Mouse (Mus musculus): ENCODE results near the gene Rbm20. TPM values are rescaled to one million over a fixed set of nuclear protein-coding genes. Genes with fewer than 3 reads are reported as not detected.

Gene Rbm20
- polyA plus RNA-seq, 1 experiment = not detected

GRCm38 (mm10) chr19:53833745-53834369 lies 156.8 kb downstream of the Rbm20 start:
- Histone ChIP-seq H3K4me3 (ENCODE audit: insufficient read depth, low read length) (no peak overlapping the region), H3K4me1 (ENCODE audit: control insufficient read depth, insufficient read depth, low read length) (no peaks in the 10 kb centered on the region), H3K27ac (ENCODE audit: insufficient read depth, low read depth, low read length) (no peak overlapping the region)
- TF ChIP-seq CTCF (IDR thresholded peaks at IDR 0.05; ENCODE audit: low read depth, low read length) (no peak), POLR2A (IDR thresholded peaks at IDR 0.05; ENCODE audit: borderline replicate concordance, low read depth, low read length) (no peak)

- Histone ChIP-seq H3K27ac (ENCODE audit: insufficient read depth, low read depth, low read length) (no peak overlapping the region), H3K4me3 (ENCODE audit: insufficient read depth, low read length) (no peak overlapping the region), H3K4me1 (ENCODE audit: control insufficient read depth, insufficient read depth, low read length) (no peaks in the 10 kb centered on the region)
- TF ChIP-seq CTCF (IDR thresholded peaks at IDR 0.05; ENCODE audit: low read depth, low read length) (no peak), POLR2A (IDR thresholded peaks at IDR 0.05; ENCODE audit: borderline replicate concordance, low read depth, low read length) (no peak)
Measured at GRCm38 (mm10) chr19:53836569-53837454, 159.7 kb downstream of the Rbm20 start.

- no peak for TF ChIP-seq POLR2A (IDR thresholded peaks at IDR 0.05; ENCODE audit: borderline replicate concordance, low read depth, low read length)
- no peak for TF ChIP-seq CTCF (IDR thresholded peaks at IDR 0.05; ENCODE audit: low read depth, low read length)
- Histone ChIP-seq H3K4me3 (ENCODE audit: insufficient read depth, low read length) (no peak overlapping the region), H3K27ac (ENCODE audit: insufficient read depth, low read depth, low read length) (no peak overlapping the region), H3K4me1 (ENCODE audit: control insufficient read depth, insufficient read depth, low read length) (no peaks in the 10 kb centered on the region)
Measured at GRCm38 (mm10) chr19:53838850-53839249, 161.7 kb downstream of the Rbm20 start.

GRCm38 (mm10) chr19:53839837-53840236 lies 162.7 kb downstream of the Rbm20 start:
- H3K27ac ChIP-seq (ENCODE audit: insufficient read depth, low read depth, low read length) = no peak overlapping the region
- H3K4me3 ChIP-seq (ENCODE audit: insufficient read depth, low read length) = no peak overlapping the region
- H3K4me1 ChIP-seq (ENCODE audit: control insufficient read depth, insufficient read depth, low read length) = no peaks in the 10 kb centered on the region
- TF ChIP-seq POLR2A (IDR thresholded peaks at IDR 0.05; ENCODE audit: borderline replicate concordance, low read depth, low read length) = no peak
- TF ChIP-seq CTCF (IDR thresholded peaks at IDR 0.05; ENCODE audit: low read depth, low read length) = no peak

GRCm38 (mm10) chr19:53841915-53842314 lies 164.8 kb downstream of the Rbm20 start:
- no peaks in the 10 kb centered on the region for H3K4me1 ChIP-seq (ENCODE audit: control insufficient read depth, insufficient read depth, low read length)
- TF ChIP-seq CTCF (IDR thresholded peaks at IDR 0.05; ENCODE audit: low read depth, low read length) = no peak
- no peak for TF ChIP-seq POLR2A (IDR thresholded peaks at IDR 0.05; ENCODE audit: borderline replicate concordance, low read depth, low read length)
- no peak overlapping the region for H3K4me3 ChIP-seq (ENCODE audit: insufficient read depth, low read length)
- no peak overlapping the region for H3K27ac ChIP-seq (ENCODE audit: insufficient read depth, low read depth, low read length)

GRCm38 (mm10) chr19:53843972-53844371 lies 166.9 kb downstream of the Rbm20 start:
- H3K4me3 ChIP-seq (ENCODE audit: insufficient read depth, low read length) = no peak overlapping the region
- no peaks in the 10 kb centered on the region for H3K4me1 ChIP-seq (ENCODE audit: control insufficient read depth, insufficient read depth, low read length)
- no peak overlapping the region for H3K27ac ChIP-seq (ENCODE audit: insufficient read depth, low read depth, low read length)
- no peak for TF ChIP-seq CTCF (IDR thresholded peaks at IDR 0.05; ENCODE audit: low read depth, low read length)
- no peak for TF ChIP-seq POLR2A (IDR thresholded peaks at IDR 0.05; ENCODE audit: borderline replicate concordance, low read depth, low read length)

GRCm38 (mm10) chr19:53848272-53848995 lies 171.3 kb downstream of the Rbm20 start:
- H3K4me1 ChIP-seq (ENCODE audit: control insufficient read depth, insufficient read depth, low read length) = no peaks in the 10 kb centered on the region
- H3K27ac ChIP-seq (ENCODE audit: insufficient read depth, low read depth, low read length) = no peak overlapping the region
- TF ChIP-seq POLR2A (IDR thresholded peaks at IDR 0.05; ENCODE audit: borderline replicate concordance, low read depth, low read length) = no peak
- TF ChIP-seq CTCF (IDR thresholded peaks at IDR 0.05; ENCODE audit: low read depth, low read length) = no peak
- no peak overlapping the region for H3K4me3 ChIP-seq (ENCODE audit: insufficient read depth, low read length)

- H3K4me3 ChIP-seq (ENCODE audit: insufficient read depth, low read length) = no peak overlapping the region
- peaks cover 2% of the 10 kb centered on the region for H3K4me1 ChIP-seq (ENCODE audit: control insufficient read depth, insufficient read depth, low read length)
- no peak for TF ChIP-seq POLR2A (IDR thresholded peaks at IDR 0.05; ENCODE audit: borderline replicate concordance, low read depth, low read length)
- H3K27ac ChIP-seq (ENCODE audit: insufficient read depth, low read depth, low read length) = no peak overlapping the region
Measured at GRCm38 (mm10) chr19:53850166-53850922, 173.2 kb downstream of the Rbm20 start.

- Histone ChIP-seq H3K4me1 (ENCODE audit: control insufficient read depth, insufficient read depth, low read length) (peaks cover 3% of the 10 kb centered on the region), H3K27ac (ENCODE audit: insufficient read depth, low read depth, low read length) (no peak overlapping the region), H3K4me3 (ENCODE audit: insufficient read depth, low read length) (no peak overlapping the region)
- no peak for TF ChIP-seq POLR2A (IDR thresholded peaks at IDR 0.05; ENCODE audit: borderline replicate concordance, low read depth, low read length)
- no peak for TF ChIP-seq CTCF (IDR thresholded peaks at IDR 0.05; ENCODE audit: low read depth, low read length)
Measured at GRCm38 (mm10) chr19:53851352-53851751, 174.2 kb downstream of the Rbm20 start.

Measured in bone marrow macrophage, adult 2 months (primary cell).